Mouse (Mus musculus) intestine, postnatal 0 days (tissue): ENCODE results near the gene Gm20831. TPM values are rescaled to one million over a fixed set of nuclear protein-coding genes. Genes with fewer than 3 reads are reported as not detected.
"Not testable (repeated sequence)": the region's sequence is repeated elsewhere in the genome, so short reads cannot be mapped to it uniquely, and the experiment has no call there.

Experiments used
- ATAC-seq: fragments of 200-750 bp; cut with Nextera tagmentation; 2 replicates; pipeline ENCODE4 v1.8.0; 2017; ENCODE audit warnings: mild to moderate bottlenecking, moderate TSS enrichment, moderate library complexity
- H3K27ac ChIP-seq: fragments of 300-500 bp; sonication (generic); 2 replicates; pipeline ENCODE4 v1.5.1; 2014; ENCODE audit warnings: mild to moderate bottlenecking, low read depth, low read length, moderate library complexity
- H3K27me3 ChIP-seq: fragments of 300-500 bp; sonication (generic); replicated peaks from 2 replicates; pipeline ENCODE4 v1.6.1; 2014; ENCODE audit warnings: low read length, mixed read lengths; ENCODE audit not compliant: control insufficient read depth, insufficient read depth
- H3K36me3 ChIP-seq: fragments of 300-500 bp; sonication (generic); 2 replicates; pipeline ENCODE4 v1.6.1; 2014; ENCODE audit warnings: mild to moderate bottlenecking, moderate library complexity; ENCODE audit not compliant: control insufficient read depth, insufficient read depth
- H3K4me1 ChIP-seq: fragments of 300-500 bp; sonication (generic); replicated peaks from 2 replicates; pipeline ENCODE4 v1.6.1; 2014; ENCODE audit warnings: antibody characterized with exemption, low read length, mixed read lengths; ENCODE audit not compliant: control insufficient read depth, insufficient read depth
- H3K4me2 ChIP-seq: fragments of 300-500 bp; sonication (generic); replicated peaks from 2 replicates; pipeline ENCODE4 v1.6.1; 2014; ENCODE audit warnings: low read depth, mild to moderate bottlenecking, moderate library complexity
- H3K4me3 ChIP-seq: fragments of 300-500 bp; sonication (generic); 2 replicates; pipeline ENCODE4 v1.5.1; 2014; ENCODE audit warnings: low read depth, low read length
- H3K9ac ChIP-seq: fragments of 300-500 bp; sonication (generic); 2 replicates; pipeline ENCODE4 v1.6.1; 2014; ENCODE audit warnings: mild to moderate bottlenecking, low read depth, low read length
- H3K9me3 ChIP-seq: fragments of 300-500 bp; sonication (generic); 2 replicates; pipeline ENCODE4 v1.6.1; 2016; ENCODE audit warnings: mixed run types; ENCODE audit not compliant: control insufficient read depth
- WGBS: fragments of 180-500 bp; shearing (Covaris S2); extraction: QIAGEN DNeasy Blood & Tissue Kit; methylation state at CpG from one replicate; pipeline ENCODE4 v1.1.7; 2014; 5-methylcytosine and 5-hydroxymethylcytosine counted together
- polyA plus RNA-seq: library from polyadenylated mRNA; unstranded; fragments of >200 nt; fragmentation: Nextera tagmentation; extraction: Ambion mirVana; gene quantifications from 2 replicates; pipeline ENCODE4 v1.2.1, GENCODE M21; 2015

Gm20831 gene
- not detected in 2 replicates for polyA plus RNA-seq

DNA sequence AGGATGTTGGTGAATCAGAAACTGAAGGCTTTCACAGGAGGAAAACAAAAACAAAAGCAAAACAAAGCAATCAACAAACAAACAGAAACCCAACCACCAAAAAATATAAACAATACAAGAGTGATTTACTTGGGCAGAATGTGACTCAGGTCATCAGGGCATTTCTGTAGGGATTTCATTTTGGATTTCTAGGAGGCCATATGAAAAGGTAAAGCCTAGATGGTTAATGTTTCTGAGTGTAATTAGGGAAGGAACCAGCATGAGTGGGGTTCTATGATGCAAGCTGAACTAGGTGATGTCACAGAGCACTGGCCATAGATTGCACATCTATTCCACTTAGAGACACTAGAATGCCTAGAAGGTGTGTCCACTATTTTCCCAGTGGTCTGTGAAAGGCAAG, at the start of gene Gm20831, which contains the start of gene Gm20772:
TSS of gene Gm20831 (plus strand) at position 301 of the 400 bp plus-strand sequence.
TSS of gene Gm20772 (plus strand) at position 301 of the 400 bp plus-strand sequence.
- ATAC-seq, result not testable (repeated sequence)

GRCm38 (mm10) chrY:17846166-17846565, 28.4 kb upstream of the Gm20831 start, which contains the start of gene Gm21904:
TSS of gene Gm21904 (minus strand) at chrY:17846266.
- not testable (repeated sequence) for H3K9me3 ChIP-seq, H3K27me3 ChIP-seq, H3K4me3 ChIP-seq, H3K4me1 ChIP-seq, H3K36me3 ChIP-seq, H3K27ac ChIP-seq, H3K9ac ChIP-seq, ATAC-seq, H3K4me2 ChIP-seq
- WGBS, result no CpG with 5 or more reads among the region's 3 CpGs

More for the DNA sequence above, at the start of gene Gm20831, which contains the start of gene Gm20772:
- not testable (repeated sequence) for H3K4me2 ChIP-seq, H3K36me3 ChIP-seq, H3K4me1 ChIP-seq, H3K4me3 ChIP-seq, H3K27ac ChIP-seq, H3K27me3 ChIP-seq, H3K9me3 ChIP-seq, H3K9ac ChIP-seq

DNA sequence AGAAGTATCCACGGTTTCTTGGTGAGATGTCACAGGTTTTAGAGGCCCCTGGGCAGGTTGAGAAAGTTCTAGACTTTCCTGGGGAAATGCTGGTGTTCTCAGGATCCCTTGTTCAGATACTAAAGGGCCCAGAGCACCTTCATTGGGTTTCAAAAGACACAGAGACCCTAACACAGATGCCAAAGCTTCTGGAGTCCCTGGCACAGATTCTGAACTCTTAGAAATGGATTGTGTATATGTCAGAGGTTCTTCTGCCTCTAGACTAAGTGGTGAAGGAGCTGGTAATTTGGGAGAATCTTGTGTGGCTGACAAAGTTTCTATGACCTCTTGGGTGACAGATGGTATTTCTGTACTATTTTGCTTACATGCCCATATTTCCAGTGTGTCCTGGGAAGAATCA, 62.7 kb downstream of the Gm20831 start, which contains the start of gene Srsy:
TSS of gene Srsy (minus strand) at position 101 of the 400 bp plus-strand sequence.
- not testable (repeated sequence) for H3K9ac ChIP-seq, H3K4me2 ChIP-seq, H3K4me3 ChIP-seq, H3K9me3 ChIP-seq, H3K27ac ChIP-seq, H3K4me1 ChIP-seq, H3K36me3 ChIP-seq, ATAC-seq, H3K27me3 ChIP-seq
- no CpG with 5 or more reads among the region's 1 CpGs for WGBS

Other genes starting within 250 kb of the Gm20831 start
- gene Gm21904, start 28.5 kb upstream of the Gm20831 start, polyA plus RNA-seq, result not detected in 2 replicates
- gene Gm20772, start within 50 bp of the Gm20831 start, polyA plus RNA-seq, result not detected in 2 replicates
- not detected in 2 replicates for gene Srsy, start 62.6 kb downstream of the Gm20831 start, polyA plus RNA-seq
- gene Gm21764, start 187.1 kb downstream of the Gm20831 start, polyA plus RNA-seq, result not detected in 2 replicates
- gene Ssty1, start 214.4 kb downstream of the Gm20831 start, polyA plus RNA-seq, result not detected in 2 replicates